Mouse (Mus musculus): ENCODE data around the gene Fosl1. TPM values are rescaled to one million over a fixed set of nuclear protein-coding genes. Genes with fewer than 3 reads are reported as not detected.

Gene Fosl1
- polyA plus RNA-seq, 1 experiment, result not detected

DNA sequence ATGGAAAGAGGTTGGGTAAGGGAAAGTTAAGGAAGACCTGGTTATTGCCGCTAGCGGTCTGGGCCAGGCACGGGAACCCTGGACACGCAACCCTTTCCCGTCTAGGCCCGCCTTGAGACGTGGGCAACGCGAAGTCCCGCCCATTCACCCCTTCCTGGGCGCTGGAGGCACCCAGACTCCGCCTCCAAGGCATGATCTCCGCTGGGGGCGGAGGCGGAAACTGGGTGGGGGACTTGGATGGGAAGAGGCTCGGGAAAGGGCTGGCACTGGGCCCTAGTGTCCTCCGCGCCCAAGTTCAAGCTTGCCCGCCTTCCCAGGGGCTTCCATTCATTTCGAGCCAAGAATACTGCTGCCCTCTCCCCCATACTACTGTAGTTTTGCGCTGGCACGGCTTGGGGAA, 26.4 kb downstream of the Fosl1 start, which contains the start of gene Efemp2:
Gene Efemp2 (plus strand): TSS at position 235 of the 400 bp plus-strand sequence.
- peak; percentile 92 for DNase-seq (ENCODE audit: low read depth)
- TF ChIP-seq POLR2A (IDR thresholded peaks at IDR 0.05; ENCODE audit: borderline replicate concordance, extremely low read depth, insufficient read depth, insufficient read length, poor library complexity, severe bottlenecking) (no peak), CTCF (IDR thresholded peaks at IDR 0.05; ENCODE audit: borderline replicate concordance, extremely low read depth, insufficient read depth, insufficient read length) (no peak)

DNA sequence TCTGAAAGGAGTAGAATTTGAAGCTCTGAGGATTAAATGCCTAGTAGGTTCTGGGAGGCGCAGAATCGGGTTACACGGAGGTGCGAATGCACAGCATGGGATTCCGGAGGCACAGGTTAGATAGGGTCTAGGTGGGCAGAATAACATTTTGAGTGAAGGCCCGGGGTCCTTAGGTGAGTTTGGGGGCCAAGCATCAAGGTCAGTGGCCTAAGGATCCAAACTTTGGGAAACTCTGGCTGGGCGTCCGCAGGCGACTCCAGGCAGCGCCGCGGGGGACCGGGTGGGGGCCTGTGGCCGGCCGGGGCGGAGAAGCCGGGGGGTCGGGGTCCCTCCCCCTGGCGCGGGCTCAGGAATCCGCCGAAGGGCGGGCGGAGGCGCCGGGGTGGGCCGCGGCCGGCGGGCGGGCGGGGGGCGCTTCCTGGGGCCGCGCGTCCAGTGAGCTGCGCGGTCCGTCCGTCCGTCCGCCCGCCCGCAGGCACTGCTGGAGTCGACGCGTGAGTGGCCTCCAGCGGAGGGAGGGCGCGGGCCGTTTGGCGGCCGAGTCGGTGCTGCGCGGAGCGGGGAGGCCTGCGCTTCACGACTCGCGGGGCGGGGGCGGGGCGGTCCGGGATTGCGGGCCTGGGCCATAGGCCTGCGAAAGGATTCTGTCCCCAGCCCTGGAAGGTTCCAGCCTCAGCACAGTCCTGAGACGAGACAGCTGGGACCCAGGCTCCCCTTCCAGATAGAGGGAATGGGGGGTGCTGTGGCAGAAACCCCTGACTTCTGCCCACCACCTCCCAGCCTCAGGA, 27.1 kb downstream of the Fosl1 start:
- TF ChIP-seq CTCF (IDR thresholded peaks at IDR 0.05; ENCODE audit: borderline replicate concordance, extremely low read depth, insufficient read depth, insufficient read length) (no peak), POLR2A (IDR thresholded peaks at IDR 0.05; ENCODE audit: borderline replicate concordance, extremely low read depth, insufficient read depth, insufficient read length, poor library complexity, severe bottlenecking) (no peak)

DNA sequence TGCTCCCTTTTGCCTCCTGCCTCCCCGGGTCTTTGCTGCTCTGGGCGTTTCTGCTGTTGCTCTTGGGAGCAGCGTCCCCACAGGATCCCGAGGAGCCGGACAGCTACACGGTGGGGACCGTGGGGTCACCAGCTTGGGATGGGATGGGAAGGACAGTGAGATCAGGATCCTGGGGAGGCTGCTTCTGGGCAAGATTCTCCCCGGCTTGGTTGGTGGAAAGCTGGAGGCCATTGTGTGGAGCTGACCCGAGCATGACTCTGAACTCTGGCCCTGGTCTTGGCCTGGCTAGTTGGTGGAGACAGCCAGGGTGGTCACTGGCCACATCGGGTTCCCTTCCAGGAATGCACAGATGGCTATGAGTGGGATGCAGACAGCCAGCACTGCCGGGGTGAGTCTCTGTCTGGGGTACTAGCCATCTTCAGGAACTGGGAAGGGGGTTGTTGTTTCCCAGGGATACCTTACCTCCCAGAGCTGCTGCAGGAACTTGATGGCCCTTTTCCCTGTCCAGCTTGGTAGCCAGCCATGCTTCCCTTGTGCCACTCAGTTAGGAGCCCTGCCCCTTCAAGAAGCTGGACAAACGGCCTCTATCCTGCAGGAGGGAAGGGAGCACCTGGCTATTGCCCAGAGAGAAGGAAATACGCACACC, 27.8 kb downstream of the Fosl1 start:
- no peak for DNase-seq (ENCODE audit: low read depth)
- TF ChIP-seq POLR2A (IDR thresholded peaks at IDR 0.05; ENCODE audit: borderline replicate concordance, extremely low read depth, insufficient read depth, insufficient read length, poor library complexity, severe bottlenecking), result no peak
- no peak for TF ChIP-seq CTCF (IDR thresholded peaks at IDR 0.05; ENCODE audit: borderline replicate concordance, extremely low read depth, insufficient read depth, insufficient read length)

More for the DNA sequence above, 27.1 kb downstream of the Fosl1 start:
- DNase-seq (ENCODE audit: low read depth), result peak; percentile 50

DNA sequence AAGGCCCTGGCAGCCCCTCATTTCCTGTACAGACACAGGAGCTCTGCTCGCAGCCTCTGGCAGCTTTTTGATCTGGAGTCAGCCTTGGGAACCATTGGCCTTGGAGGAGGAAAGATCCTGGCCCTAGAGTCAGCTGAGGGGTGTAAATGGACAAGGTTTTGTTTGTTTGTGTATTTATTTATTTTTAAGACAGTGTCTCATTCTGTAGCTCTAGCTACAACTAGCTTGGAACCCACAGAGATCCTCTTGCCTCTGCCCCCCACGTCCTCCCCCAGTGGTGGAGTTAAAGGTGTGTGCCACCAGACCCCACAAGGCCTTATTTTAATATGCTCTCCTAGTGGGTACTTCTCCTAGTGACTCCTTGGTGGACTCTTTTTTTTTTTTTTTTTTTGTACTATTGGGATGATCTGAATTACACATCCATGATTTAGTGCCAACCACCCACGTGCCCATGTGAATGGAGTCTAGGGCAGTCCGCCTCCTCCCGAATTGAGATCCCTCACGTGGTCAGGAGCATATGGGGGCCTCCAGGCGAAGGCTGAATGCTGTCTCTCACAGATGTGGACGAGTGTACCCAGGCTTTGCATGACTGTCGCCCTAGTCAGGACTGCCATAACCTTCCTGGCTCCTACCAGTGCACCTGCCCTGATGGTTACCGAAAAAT, 29.8 kb downstream of the Fosl1 start:
- TF ChIP-seq POLR2A (IDR thresholded peaks at IDR 0.05; ENCODE audit: borderline replicate concordance, extremely low read depth, insufficient read depth, insufficient read length, poor library complexity, severe bottlenecking), result no peak
- TF ChIP-seq CTCF (IDR thresholded peaks at IDR 0.05; ENCODE audit: borderline replicate concordance, extremely low read depth, insufficient read depth, insufficient read length), result no peak
- DNase-seq (ENCODE audit: low read depth), result no peak

DNA sequence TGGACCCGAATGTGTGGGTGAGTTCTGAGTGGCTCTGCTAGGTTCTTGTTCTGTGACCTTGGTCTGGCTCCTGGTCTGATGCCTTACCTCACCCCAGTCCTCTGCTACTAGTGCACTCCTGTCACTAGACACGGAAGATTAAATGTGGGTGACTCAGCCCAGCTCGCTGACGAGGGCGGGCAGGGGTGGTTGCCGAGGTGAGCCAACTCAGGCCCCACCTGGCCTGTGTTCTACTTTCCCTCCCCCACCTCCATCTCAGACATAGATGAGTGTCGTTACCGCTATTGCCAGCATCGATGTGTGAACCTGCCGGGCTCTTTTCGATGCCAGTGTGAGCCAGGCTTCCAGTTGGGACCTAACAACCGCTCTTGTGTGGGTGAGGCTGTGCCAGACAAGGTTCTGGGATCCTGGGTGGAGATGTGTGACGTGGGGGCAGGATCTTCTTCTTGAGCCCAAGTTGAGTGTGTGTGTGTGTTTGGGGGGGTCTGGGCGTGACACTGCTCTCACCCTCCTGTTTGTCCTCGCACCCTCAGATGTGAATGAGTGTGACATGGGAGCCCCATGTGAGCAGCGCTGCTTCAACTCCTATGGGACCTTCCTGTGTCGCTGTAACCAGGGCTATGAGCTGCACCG, 30.4 kb downstream of the Fosl1 start:
- no peak for DNase-seq (ENCODE audit: low read depth)
- no peak for TF ChIP-seq POLR2A (IDR thresholded peaks at IDR 0.05; ENCODE audit: borderline replicate concordance, extremely low read depth, insufficient read depth, insufficient read length, poor library complexity, severe bottlenecking)
- TF ChIP-seq CTCF (IDR thresholded peaks at IDR 0.05; ENCODE audit: borderline replicate concordance, extremely low read depth, insufficient read depth, insufficient read length), result no peak

DNA sequence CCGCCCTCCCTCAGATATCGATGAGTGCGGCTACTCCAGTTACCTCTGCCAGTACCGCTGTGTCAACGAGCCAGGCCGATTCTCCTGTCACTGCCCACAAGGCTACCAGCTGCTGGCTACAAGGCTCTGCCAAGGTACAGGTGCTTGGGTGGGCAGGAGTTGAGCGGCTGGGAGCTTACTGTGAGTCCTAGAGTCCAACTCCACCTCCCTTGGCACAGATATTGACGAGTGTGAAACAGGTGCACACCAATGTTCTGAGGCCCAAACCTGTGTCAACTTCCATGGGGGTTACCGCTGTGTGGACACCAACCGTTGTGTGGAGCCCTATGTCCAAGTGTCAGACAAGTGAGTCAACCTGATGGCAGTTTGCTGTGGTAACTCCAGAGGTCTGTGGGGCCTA, 32.7 kb downstream of the Fosl1 start:
- TF ChIP-seq POLR2A (IDR thresholded peaks at IDR 0.05; ENCODE audit: borderline replicate concordance, extremely low read depth, insufficient read depth, insufficient read length, poor library complexity, severe bottlenecking), result no peak
- TF ChIP-seq CTCF (IDR thresholded peaks at IDR 0.05; ENCODE audit: borderline replicate concordance, extremely low read depth, insufficient read depth, insufficient read length), result no peak
- DNase-seq (ENCODE audit: low read depth), result no peak

DNA sequence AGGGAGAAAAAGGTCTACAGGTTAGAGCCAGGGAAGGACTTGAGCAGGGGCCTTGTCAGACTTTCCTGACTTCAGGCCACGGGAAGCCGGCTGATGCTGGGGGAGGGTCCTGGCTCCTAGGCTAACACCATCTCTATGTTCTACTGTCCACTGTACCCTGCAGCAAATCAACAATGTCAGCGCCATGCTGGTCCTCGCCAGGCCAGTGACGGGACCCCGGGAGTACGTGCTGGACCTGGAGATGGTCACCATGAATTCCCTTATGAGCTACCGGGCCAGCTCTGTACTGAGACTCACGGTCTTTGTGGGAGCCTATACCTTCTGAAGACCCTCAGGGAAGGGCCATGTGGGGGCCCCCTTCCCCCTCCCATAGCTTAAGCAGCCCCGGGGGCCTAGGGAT, 34.1 kb downstream of the Fosl1 start:
- DNase-seq (ENCODE audit: low read depth), result no peak
- TF ChIP-seq POLR2A (IDR thresholded peaks at IDR 0.05; ENCODE audit: borderline replicate concordance, extremely low read depth, insufficient read depth, insufficient read length, poor library complexity, severe bottlenecking) (no peak), CTCF (IDR thresholded peaks at IDR 0.05; ENCODE audit: borderline replicate concordance, extremely low read depth, insufficient read depth, insufficient read length) (no peak)

DNA sequence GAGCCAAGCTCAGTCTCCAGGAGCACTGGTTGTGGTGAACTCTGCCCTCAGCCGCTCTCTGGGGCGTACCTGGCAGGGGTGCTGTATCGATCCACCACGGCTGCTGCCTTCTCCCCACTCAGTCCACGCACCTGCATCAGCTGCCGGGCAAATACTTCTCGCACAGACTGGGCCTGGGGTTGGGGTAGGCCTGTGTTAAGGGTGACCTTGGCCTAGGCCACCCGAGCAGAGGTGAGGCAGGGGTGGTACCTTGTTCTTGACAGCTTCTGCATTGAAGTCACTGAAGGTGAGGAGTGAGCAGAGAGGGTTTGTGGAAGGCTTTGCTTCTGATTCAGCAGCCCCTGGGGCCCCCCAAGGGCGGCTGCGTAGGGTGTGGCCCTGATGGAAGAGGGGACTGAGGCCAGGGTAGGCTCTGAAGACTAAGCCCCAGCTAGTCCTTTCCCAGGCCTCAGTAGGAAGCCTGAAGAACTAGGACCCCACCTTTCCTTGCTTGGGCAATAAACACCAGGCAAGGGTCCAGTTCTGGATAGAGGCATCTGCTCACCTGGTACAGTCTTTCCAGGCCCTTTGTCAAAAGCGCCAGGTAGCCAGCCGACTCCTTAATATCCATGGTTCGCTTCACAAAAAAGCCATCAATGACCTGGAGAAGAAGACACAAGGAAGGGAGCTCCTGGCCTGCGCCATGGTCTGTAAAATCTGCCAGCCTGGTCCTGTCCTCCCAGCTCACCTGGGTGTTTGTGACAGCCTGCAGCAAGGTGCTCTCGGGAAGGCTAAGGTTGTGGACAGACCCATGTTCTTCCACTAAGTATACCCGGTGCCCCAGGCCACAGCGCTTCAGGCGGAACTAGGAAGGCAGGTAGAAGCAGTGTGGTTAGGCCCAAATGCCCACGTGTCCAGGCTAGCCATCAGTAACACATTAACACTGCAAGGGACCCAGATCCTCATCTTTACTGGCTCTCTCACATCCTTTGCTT, 36.3 kb downstream of the Fosl1 start:
- DNase-seq (ENCODE audit: low read depth), result no peak
- no peak for TF ChIP-seq POLR2A (IDR thresholded peaks at IDR 0.05; ENCODE audit: borderline replicate concordance, extremely low read depth, insufficient read depth, insufficient read length, poor library complexity, severe bottlenecking)

DNA sequence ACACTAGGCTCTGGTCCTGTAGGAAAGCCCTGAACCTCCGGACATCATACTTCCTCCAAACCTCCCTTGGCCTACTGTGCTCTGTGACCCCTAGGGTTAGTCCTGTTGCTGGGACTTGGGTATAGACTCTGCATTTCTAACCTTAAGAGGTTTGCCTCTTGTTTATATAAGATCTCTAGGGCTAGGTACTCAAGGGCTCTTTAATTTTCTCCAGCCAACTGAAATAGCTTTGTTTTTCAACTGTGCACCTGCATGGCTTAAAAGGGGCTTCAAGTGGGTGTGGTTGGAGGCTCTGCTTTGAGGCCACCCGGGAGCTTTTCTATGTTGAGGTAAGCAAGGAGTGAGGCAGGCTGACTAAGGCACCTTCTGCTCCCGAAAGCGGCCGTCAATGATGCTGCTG, 37.1 kb downstream of the Fosl1 start:
- DNase-seq (ENCODE audit: low read depth), result no peak
- no peak for TF ChIP-seq CTCF (IDR thresholded peaks at IDR 0.05; ENCODE audit: borderline replicate concordance, extremely low read depth, insufficient read depth, insufficient read length)
- no peak for TF ChIP-seq POLR2A (IDR thresholded peaks at IDR 0.05; ENCODE audit: borderline replicate concordance, extremely low read depth, insufficient read depth, insufficient read length, poor library complexity, severe bottlenecking)

DNA sequence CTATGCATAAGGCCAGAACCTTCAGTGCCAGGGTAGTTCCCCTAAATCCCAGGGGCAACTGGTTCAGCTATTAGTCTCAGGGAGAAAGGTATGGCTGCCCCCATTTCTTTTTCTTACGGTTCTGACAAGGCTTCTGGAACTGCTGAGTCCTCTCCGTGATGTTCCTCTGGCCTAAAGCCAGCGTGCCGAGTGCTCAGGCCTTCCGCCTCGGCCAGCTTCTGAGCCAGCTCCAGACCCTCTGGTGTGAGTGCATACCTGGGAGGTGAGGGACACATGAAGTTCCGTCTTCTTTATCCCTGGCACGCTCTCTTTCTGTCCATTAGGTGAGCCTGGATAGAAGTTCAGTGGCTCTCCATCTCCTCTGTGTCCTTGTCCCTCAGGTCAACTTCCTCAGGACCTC, 38.0 kb downstream of the Fosl1 start:
- no peak for TF ChIP-seq CTCF (IDR thresholded peaks at IDR 0.05; ENCODE audit: borderline replicate concordance, extremely low read depth, insufficient read depth, insufficient read length)
- TF ChIP-seq POLR2A (IDR thresholded peaks at IDR 0.05; ENCODE audit: borderline replicate concordance, extremely low read depth, insufficient read depth, insufficient read length, poor library complexity, severe bottlenecking), result no peak
- DNase-seq (ENCODE audit: low read depth), result no peak

All from brain, embryonic 14.5 days (tissue).